ENCODE assay signal across 8 mouse cellular contexts in the genomic region with DNA sequence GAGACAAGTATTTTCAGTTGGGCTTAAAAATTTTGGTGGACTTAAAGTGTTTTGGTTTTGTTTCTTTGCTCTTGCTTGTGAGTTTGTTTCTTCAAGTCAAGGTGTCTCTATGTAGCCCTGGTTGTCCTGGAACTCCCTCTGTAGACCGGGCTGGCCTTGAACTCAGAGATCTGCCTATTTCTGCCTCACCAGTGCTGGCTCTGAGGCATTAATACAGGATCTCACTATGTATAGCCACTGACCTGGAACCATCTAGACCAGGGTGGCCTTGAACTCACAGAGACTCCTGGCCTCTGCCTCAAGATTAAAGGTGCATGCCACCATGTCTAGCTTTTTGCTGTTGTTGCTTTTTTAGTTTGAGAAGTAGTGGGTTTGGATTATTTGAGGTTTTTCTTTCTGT. TPM values are rescaled to one million over a fixed set of nuclear protein-coding genes. Genes with fewer than 3 reads are reported as not detected.
DNase-seq lines count a peak whose midpoint lies in the region; ATAC-seq and TF ChIP-seq lines count a peak whose summit lies in the region.

No protein-coding gene starts in this region.

- H3K9me3 ChIP-seq in embryonic facial prominence, embryonic 14.5 days (ENCODE audit: control insufficient read depth, low read length) = no peaks in the 10 kb centered on the region
- H3K9me3 ChIP-seq in hindbrain, postnatal 0 days (ENCODE audit: low read length) = no peaks in the 10 kb centered on the region
- H3K9me3 ChIP-seq in midbrain, embryonic 15.5 days = no peaks in the 10 kb centered on the region

- H3K4me1 ChIP-seq in embryonic facial prominence, embryonic 14.5 days (ENCODE audit: control insufficient read depth, insufficient read depth, low read length) = peaks cover 11% of the 10 kb centered on the region; the same call in 1 of the 2 replicates
- peaks cover 9% of the 10 kb centered on the region for H3K4me1 ChIP-seq in hindbrain, postnatal 0 days (ENCODE audit: insufficient read depth, low read length)
- peaks cover 20% of the 10 kb centered on the region for H3K4me1 ChIP-seq in midbrain, embryonic 15.5 days

- TF ChIP-seq CTCF in layer of hippocampus, adult 2 months (conservative IDR thresholded peaks at IDR 0.05) = no peak
- TF ChIP-seq CTCF in hindbrain, postnatal 0 days (IDR thresholded peaks at IDR 0.05; ENCODE audit: low read depth) = no peak

- DNase-seq in layer of hippocampus, adult 2 months (ENCODE audit: low spot score in 2 of 2) = no peak
- DNase-seq in layer of hippocampus, adult 8-10 months (ENCODE audit: low spot score in 2 of 2) = no peak
- no peak for DNase-seq in embryonic facial prominence, embryonic 14.5 days (ENCODE audit: low spot score)
- no peak for DNase-seq in hindbrain, postnatal 0 days (ENCODE audit: low spot score)
- DNase-seq in right cerebral cortex, adult 2 months (ENCODE audit: low spot score in 2 of 2) = no peak
- DNase-seq in natural killer cell, adult 2 months (ENCODE audit: low spot score in 2 of 2) = no peak
- DNase-seq in layer of hippocampus, adult 11-12 months (ENCODE audit: low spot score) = no peak

- ATAC-seq in embryonic facial prominence, embryonic 14.5 days (ENCODE audit: low read depth) = no peak
- ATAC-seq in hindbrain, postnatal 0 days = no peak
- no peak for ATAC-seq in midbrain, embryonic 15.5 days (replicated peaks)

- peak overlapping the region; percentile 87 for H3K4me3 ChIP-seq in layer of hippocampus, adult 2 months
- H3K4me3 ChIP-seq in embryonic facial prominence, embryonic 14.5 days (ENCODE audit: low read depth, low read length) = peak overlapping the region; percentile 85
- peak overlapping the region; percentile 46 for H3K4me3 ChIP-seq in hindbrain, postnatal 0 days (ENCODE audit: low read length)
- H3K4me3 ChIP-seq in midbrain, embryonic 15.5 days = peak overlapping the region; percentile 83

- no peak overlapping the region for H3K27ac ChIP-seq in layer of hippocampus, adult 2 months
- no peak overlapping the region for H3K27ac ChIP-seq in embryonic facial prominence, embryonic 14.5 days (replicated peaks; ENCODE audit: low read depth, low read length)
- H3K27ac ChIP-seq in hindbrain, postnatal 0 days = no peak overlapping the region
- no peak overlapping the region for H3K27ac ChIP-seq in midbrain, embryonic 15.5 days

- no peaks in the 10 kb centered on the region for H3K36me3 ChIP-seq in embryonic facial prominence, embryonic 14.5 days (ENCODE audit: control insufficient read depth, insufficient read depth, low read length)
- no peaks in the 10 kb centered on the region for H3K36me3 ChIP-seq in hindbrain, postnatal 0 days (ENCODE audit: insufficient read depth, low read length)
- no peaks in the 10 kb centered on the region for H3K36me3 ChIP-seq in midbrain, embryonic 15.5 days (replicated peaks)

- H3K27me3 ChIP-seq in embryonic facial prominence, embryonic 14.5 days (replicated peaks; ENCODE audit: control insufficient read depth, insufficient read depth, low read length) = no peaks in the 10 kb centered on the region
- no peaks in the 10 kb centered on the region for H3K27me3 ChIP-seq in hindbrain, postnatal 0 days (ENCODE audit: insufficient read depth, low read length)
- H3K27me3 ChIP-seq in midbrain, embryonic 15.5 days (replicated peaks) = no peaks in the 10 kb centered on the region

- peak overlapping the region; percentile 85 for H3K4me2 ChIP-seq in embryonic facial prominence, embryonic 14.5 days (ENCODE audit: low read depth, low read length)
- H3K4me2 ChIP-seq in hindbrain, postnatal 0 days (ENCODE audit: low read depth, low read length) = peak overlapping the region; percentile 67
- peak overlapping the region; percentile 84 for H3K4me2 ChIP-seq in midbrain, embryonic 15.5 days

- WGBS in embryonic facial prominence, embryonic 14.5 days = 92% methylated on average over 1 of the region's 1 CpGs
- WGBS in hindbrain, postnatal 0 days = 81% methylated on average over 1 of the region's 1 CpGs
- 93% methylated on average over 1 of the region's 1 CpGs for WGBS in midbrain, embryonic 15.5 days

- peak overlapping the region; percentile 81; the same call in 1 of the 2 replicates for H3K9ac ChIP-seq in embryonic facial prominence, embryonic 14.5 days (ENCODE audit: low read depth, low read length)
- 0 out of 2 replicates have a peak overlapping the region, but pooled peaks have one; percentile 57 for H3K9ac ChIP-seq in hindbrain, postnatal 0 days (replicated peaks; ENCODE audit: low read length)
- H3K9ac ChIP-seq in midbrain, embryonic 15.5 days = no peak overlapping the region

RNA-seq across cellular contexts. Expression of a gene that starts 1.2 kb away (rescaled TPM):
- 10 to 100 TPM; 32.6 to 33.7 TPM for total RNA-seq in layer of hippocampus, adult 2 months (2021)
- total RNA-seq in layer of hippocampus, adult 8-10 months (2022) = 10 to 100 TPM; 33.8 to 40.1 (median 35.6) TPM
- polyA plus RNA-seq in embryonic facial prominence, embryonic 14.5 days (2014; fragmentation: Nextera tagmentation; extraction: Ambion mirVana) = 43.2 and 45.7 TPM in 2 replicates
- total RNA-seq in hindbrain, postnatal 0 days (2014; rRNA removed) = 49.3 and 49.4 TPM in 2 replicates
- polyA plus RNA-seq in hindbrain, postnatal 0 days (2015; fragmentation: Nextera tagmentation; extraction: Ambion mirVana) = 47.6 and 52.5 TPM in 2 replicates
- polyA plus RNA-seq in midbrain, embryonic 15.5 days (2015; fragmentation: Nextera tagmentation; extraction: Ambion mirVana) = 49.8 and 55.1 TPM in 2 replicates

RNA-seq across cellular contexts. Expression of a gene that starts 12.4 kb away (rescaled TPM):
- total RNA-seq in layer of hippocampus, adult 2 months (2021) = 10 to 100 TPM; 11.8 to 14.3 TPM
- 10 to 100 TPM; 12.5 to 17.4 (median 16.3) TPM for total RNA-seq in layer of hippocampus, adult 8-10 months (2022)
- 29.2 and 30.4 TPM in 2 replicates for polyA plus RNA-seq in embryonic facial prominence, embryonic 14.5 days (2014; fragmentation: Nextera tagmentation; extraction: Ambion mirVana)
- 8.7 and 8.8 TPM in 2 replicates for total RNA-seq in hindbrain, postnatal 0 days (2014; rRNA removed)
- 53.7 and 54.5 TPM in 2 replicates for polyA plus RNA-seq in hindbrain, postnatal 0 days (2015; fragmentation: Nextera tagmentation; extraction: Ambion mirVana)
- polyA plus RNA-seq in midbrain, embryonic 15.5 days (2015; fragmentation: Nextera tagmentation; extraction: Ambion mirVana) = 34.8 and 35.4 TPM in 2 replicates

RNA-seq across cellular contexts. Expression of a gene that starts 31.6 kb away (rescaled TPM):
- not detected for total RNA-seq in layer of hippocampus, adult 2 months (2021)
- total RNA-seq in layer of hippocampus, adult 8-10 months (2022) = not detected
- polyA plus RNA-seq in embryonic facial prominence, embryonic 14.5 days (2014; fragmentation: Nextera tagmentation; extraction: Ambion mirVana) = 0.14 TPM in 1 of 2 replicates, not detected in the other
- total RNA-seq in hindbrain, postnatal 0 days (2014; rRNA removed) = 0.65 TPM in 1 of 2 replicates, not detected in the other
- polyA plus RNA-seq in hindbrain, postnatal 0 days (2015; fragmentation: Nextera tagmentation; extraction: Ambion mirVana) = not detected in 2 replicates
- polyA plus RNA-seq in midbrain, embryonic 15.5 days (2015; fragmentation: Nextera tagmentation; extraction: Ambion mirVana) = not detected in 2 replicates

RNA-seq across cellular contexts. Expression of a gene that starts 55.8 kb away (rescaled TPM):
- total RNA-seq in layer of hippocampus, adult 2 months (2021) = not detected
- total RNA-seq in layer of hippocampus, adult 8-10 months (2022) = not detected
- polyA plus RNA-seq in embryonic facial prominence, embryonic 14.5 days (2014; fragmentation: Nextera tagmentation; extraction: Ambion mirVana) = 0.29 TPM in 2 replicates
- total RNA-seq in hindbrain, postnatal 0 days (2014; rRNA removed) = not detected in 2 replicates
- polyA plus RNA-seq in hindbrain, postnatal 0 days (2015; fragmentation: Nextera tagmentation; extraction: Ambion mirVana) = 0.16 TPM in 1 of 2 replicates, not detected in the other
- 0.20 and 0.50 TPM in 2 replicates for polyA plus RNA-seq in midbrain, embryonic 15.5 days (2015; fragmentation: Nextera tagmentation; extraction: Ambion mirVana)
